Mouse (Mus musculus): ENCODE data around the gene Tfap4.
"Not testable (repeated sequence)": the region's sequence is repeated elsewhere in the genome, so short reads cannot be mapped to it uniquely, and the experiment has no call there.

Tfap4 gene

DNA sequence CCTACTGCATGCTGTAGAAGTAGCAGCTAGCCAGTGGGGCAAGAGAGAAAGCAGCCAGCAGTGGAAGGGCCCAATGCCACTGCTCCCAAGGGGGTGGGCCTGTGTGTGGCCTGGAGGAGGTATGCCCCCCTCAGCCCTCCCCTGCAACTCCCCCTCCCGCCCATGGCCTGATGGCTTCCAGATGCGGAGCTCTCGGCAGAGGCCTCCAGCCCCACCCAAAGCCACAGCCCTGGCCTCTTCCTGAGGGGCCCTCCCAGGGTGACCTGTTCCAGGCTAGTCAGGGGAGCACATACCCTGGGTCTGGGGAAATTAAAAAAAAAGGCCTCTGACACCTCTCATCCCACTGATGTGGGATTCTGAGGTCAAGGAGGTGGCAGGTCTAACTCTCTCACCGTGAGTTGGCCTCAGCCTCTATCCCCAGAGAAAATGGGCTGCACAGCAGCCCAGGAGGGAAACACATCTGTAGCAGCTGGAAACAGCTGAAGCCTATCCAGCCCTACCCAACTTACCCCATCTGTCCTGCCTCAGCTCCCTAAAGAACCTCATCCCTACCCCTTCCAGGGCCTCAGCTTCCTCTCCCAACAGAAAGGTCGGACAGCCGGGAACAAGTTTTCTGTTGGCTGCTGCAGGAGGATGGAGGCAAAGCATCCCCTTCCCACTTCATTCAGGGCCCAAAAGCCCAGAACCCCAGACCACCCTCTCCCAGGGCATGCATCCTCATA, 6.7 kb downstream of the Tfap4 start:
- peak; percentile 70 for DNase-seq (ENCODE audit: low spot score)

DNA sequence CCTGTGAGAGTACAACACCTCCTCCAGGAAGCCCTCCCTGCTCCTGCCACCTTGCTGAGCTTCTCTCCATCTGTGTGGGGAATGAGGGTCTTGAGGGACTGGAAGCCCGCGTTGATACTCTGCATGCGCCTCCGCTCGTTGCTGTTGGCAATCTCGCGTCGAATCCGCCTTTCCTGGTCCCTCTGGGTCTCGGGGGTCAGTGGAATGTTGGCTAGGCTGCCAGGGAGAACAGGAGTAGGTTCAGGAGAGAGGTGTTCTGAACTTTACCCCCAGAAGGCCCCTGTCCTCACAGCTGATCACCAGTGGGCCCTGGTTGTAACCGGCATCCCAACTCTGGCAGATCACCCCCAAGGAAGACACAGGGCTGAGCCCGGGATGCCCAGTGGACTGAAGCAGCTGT, 7.8 kb downstream of the Tfap4 start:
- DNase-seq (ENCODE audit: low spot score) = no peak

DNA sequence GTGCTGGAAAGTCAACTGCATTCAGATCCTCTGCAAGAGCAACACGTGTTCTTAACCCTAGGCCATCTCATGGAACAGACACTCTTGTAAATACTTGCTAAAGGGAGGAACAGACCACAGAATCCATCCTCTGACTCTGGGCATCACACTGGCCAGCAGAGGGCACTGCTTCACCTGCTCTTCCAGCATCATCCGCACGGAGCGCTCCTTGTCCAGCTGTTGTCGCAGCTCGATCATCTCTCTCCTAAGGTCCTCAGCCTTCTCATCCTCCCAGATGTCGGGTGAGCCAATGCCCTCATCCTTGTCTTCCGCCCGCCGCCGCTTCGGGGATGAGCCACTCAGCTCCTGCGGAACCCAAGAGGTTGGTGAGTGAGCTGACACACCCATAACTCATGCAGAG, 8.6 kb downstream of the Tfap4 start:
- peak; percentile 48 for DNase-seq (ENCODE audit: low spot score)

DNA sequence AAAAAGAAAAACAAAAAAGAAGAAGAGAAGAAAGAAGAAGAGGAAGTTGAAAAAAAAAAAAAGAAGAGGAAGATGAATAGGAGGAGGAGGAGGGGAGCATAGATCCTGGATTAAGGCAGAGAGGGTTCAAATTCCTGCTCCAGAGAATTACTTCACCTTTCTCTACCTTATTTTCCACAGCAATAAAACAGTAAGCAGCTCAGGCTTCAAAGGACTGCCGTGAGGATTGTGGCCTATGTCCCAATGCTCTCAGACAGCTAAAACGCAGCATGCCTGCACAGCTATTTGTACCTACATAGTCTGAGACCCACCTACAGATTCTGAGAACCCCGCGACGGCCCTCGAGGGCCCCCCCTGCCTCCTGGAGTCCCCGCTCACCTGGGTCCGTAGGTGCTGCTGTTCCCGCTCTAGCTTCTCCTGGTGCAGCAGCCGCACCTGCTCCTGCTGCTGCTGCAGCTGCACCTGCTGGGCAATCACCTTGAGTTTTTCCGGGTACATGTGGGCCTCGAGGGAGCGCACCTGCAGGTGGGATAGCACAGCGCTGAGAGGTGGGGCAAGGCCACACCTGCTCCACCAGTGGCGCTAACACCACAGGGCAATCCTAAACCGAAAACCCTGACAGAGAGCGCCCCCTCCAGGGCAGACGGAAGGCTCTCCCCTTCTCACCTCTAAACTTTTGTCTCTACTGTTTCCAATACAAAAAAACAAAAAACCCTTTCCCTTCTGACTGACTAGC, 10.5 kb downstream of the Tfap4 start:
- DNase-seq (ENCODE audit: low spot score) = no peak

DNA sequence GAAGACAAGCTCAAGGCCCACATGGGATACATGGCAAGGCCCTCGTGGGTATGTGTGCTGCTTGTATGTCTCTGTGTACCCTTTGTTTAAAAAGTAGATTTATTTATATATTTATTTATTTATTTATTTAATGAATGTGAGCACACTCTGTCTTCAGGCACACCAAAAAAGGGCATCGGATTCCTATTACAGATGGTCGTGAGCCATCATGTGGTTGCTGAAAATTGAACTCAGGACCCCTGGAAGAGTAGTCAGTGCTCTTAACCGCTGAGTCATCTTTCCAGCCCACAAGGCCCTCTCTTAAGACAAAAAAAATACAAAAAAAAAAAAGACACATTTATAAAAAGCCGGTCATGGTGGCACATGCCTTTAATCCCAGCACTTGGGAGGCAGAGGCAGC, 12.0 kb downstream of the Tfap4 start:
- no peak for DNase-seq (ENCODE audit: low spot score)

DNA sequence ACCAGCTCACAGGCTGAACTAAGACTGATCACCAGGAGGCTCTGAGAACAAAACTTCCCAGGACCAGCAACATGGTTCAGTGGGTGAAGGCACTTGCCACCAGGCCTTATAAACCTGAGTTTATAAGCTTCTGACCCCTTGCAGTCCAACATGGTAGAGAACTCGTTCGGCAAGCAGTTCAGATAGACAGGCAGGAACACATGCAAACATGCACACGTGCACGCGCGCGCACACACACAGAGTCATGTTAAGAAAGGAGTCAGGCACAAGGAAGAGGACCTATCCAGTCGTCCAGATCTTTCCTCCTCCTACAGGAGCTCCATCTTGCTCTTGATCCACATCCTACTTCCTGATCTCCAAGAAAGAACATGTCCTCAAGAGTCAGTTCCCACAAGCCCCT, 12.8 kb downstream of the Tfap4 start:
- no peak for DNase-seq (ENCODE audit: low spot score)

DNA sequence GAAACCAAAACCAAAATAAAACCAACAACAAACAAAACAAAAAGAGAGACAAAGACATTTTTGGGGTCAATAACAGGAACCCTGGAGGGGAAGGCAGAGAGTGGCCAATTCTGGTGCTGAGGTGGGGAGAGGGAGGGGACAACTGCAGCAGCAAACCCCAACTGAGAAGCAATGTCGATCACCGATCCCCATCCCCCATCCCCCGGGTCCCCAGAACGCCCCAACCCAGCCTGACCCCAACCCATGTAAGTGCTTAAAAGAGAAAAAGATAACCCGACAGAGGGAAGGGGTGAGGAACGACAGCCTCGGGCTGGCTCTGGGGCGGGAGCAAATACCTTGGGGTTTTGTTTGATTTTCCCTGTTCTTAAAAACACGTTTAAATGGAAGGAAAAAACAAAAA, 14.8 kb downstream of the Tfap4 start:
- no peak for DNase-seq (ENCODE audit: low spot score)

DNA sequence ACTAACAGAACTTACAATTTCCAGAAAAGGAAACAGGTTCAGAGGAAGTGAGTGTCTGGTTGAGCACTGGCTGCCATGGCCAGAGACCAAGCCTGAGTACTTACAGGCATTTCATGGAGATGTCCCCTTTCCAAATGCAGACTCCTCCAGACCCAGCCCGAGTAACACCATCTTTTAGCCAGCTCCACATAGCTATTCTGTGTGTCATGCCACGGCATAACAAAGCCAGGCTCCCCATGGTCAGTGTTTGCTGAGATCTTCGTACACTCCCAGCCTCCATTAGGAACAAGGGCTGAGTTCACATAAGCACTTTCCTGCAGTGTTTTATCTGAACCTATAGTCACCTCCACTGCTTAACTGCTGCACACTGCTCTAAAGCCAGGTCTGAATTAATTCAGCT, 16.4 kb downstream of the Tfap4 start:
- DNase-seq (ENCODE audit: low spot score) = no peak

DNA sequence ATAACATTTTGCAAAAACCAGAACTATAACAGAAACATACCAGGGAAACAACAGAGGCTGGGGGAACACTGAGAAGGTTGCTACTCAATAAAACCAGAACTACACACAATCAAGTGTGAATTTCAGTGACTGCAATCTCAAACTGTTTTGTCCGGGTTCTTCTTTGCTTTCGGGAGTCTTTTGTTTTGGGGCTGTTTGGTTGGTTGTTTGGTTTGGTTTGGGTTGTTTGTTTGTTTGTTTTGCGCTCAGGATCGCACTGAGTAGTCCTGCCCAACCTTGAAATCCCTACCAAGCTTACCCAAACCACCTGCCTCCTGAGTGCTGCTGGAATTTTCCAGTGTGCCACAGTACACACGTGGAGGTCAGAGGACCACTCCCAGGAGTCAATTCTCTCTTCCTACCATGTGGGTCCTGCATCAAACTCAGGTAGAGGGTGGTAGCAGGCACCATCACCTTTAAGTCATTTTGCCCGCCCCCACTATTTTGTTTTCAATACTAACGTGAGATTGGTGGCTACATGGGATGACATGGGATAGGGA, 17.3 kb downstream of the Tfap4 start:
- DNase-seq (ENCODE audit: low spot score) = no peak

DNA sequence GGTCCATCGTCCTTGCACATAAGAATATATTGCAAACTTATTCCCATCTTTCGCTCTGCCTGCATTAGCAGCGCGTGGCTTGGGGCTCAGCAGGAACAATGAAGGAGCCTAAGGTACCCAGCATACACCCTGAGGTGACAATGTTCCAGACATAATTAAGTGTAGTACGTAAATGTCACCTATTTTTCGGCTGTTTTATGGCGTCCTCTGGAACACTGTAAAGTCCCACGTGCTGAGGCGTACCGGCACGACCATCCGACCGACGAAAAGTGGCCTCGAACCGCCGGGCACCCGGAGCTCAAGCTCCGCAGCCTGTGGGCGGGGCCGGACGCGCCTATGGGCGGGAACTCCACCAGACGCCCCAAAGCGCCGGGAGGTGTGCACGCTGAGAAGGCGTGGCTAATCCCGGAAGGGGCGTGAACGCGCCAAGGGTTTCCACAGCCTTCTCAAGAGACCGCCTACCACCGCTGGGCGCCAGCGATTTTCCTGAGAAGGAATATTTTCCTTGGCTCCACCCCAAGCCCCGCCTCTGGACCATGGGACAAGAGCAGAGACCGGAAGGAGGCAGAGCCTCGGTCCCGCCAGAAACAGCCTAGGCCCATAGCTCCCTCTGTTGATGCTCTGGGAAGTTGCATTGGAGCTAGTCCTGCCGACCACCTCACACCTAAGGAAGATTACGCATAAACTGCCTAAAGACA, 18.0 kb downstream of the Tfap4 start, which contains the start of gene Srl:
Gene Srl (minus strand): TSS at position 316 of the 698 bp plus-strand sequence.
- peak; percentile 99 for DNase-seq (ENCODE audit: low spot score)

DNA sequence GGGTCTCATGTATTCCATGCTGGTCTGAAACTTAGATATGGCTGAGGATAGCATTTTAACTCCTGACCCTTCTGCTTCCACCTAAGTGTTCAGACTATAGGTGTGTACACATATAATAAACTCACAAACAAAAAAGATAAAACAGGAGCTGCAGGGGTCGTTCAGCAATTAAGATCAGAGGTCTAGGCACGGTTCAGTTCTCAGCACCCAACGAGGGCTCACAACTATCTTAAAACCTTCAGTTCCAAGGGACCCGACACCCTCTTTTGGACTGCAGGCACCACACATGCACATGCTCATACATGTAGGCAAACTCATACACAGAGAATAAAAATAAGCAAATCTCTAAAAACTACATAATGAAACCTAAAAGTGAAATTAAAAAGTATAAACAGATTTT, 18.6 kb downstream of the Tfap4 start:
- DNase-seq (ENCODE audit: low spot score) = no peak

DNA sequence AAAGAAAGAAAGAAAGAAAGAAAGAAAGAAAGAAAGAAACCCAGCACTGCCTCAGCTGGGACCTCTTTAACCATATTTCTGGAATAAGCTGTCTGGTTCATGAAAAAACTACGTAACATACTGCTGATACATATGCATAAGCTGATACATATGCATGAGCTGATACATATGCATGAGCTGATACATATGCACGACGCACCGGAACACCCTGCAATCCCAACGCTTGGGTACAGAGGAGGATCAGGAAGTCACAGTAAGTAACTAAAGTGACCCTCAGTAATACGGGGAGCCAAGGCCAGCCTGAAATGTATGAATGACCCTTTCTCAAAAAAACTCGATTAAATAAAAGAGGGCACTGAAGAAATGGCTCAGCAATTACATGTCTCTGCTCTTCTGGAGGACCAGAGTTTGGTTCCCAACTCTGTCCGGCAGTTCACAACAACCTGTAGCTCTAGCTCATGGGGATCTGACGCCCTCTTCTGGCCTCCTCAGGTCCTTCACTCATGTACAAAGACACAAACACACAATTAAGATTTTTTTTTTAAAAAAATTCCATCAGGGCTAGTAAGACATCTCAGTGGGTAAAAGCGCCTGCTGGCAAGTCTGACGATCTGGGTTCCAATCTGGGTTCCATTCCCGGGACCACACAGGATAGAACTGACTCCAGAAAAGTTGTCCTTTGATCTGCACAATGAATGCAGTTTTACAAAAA, 19.4 kb downstream of the Tfap4 start:
- DNase-seq (ENCODE audit: low spot score) = no peak

DNA sequence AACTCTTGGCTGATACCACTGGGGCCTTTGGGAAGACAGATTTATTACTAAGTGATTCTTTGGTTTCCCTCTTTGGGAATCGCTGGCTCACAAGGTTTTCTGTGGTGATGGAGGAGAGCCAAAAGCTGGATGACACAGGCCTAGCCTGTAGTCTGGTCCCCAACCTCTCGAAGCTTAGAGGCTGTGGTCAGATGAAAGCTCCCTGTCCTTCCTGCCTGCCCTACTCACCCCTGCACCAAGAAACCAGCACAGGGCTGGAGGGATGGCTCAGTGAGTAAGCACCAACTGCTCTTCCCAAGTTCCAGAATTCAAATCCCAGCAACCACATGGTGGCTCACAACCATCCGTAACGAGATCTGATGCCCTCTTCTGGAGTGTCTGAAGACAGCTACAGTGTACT, 20.1 kb downstream of the Tfap4 start:
- DNase-seq (ENCODE audit: low spot score) = no peak

DNA sequence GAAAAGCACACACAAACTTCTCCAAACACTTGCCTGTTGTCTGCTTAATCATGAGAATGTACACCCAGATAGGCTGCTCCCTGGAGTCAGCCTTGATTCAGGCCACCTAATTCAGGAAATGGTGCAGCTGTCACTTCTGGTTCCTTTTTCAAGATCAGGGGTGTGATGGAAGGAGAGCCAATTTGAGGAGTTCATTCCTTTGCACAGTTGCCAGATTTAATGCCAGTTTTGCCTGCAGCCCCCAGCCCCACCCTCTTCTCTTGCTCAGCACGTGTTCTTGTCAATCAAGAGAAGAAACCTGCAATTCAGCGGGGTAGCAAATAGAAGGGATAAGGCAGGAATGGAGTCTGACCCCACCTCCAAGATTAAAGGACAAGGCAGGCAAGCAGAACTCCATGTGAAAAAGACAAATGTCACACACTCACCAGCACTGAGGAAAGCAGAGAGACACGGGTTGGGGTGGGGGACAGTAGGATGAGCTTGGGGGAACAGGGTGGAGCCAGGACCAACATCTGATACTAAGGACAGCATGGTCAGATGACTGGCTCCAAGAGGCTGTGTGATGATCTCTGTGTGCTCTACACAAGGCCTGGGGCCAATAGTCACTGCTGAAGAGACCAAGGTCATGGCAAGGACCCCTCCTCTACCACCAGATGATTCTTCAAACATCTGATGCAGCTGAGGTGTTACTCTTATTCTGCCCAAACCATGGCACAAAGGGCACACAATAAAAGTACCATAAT, 21.9 kb downstream of the Tfap4 start:
- DNase-seq (ENCODE audit: low spot score) = no peak

DNA sequence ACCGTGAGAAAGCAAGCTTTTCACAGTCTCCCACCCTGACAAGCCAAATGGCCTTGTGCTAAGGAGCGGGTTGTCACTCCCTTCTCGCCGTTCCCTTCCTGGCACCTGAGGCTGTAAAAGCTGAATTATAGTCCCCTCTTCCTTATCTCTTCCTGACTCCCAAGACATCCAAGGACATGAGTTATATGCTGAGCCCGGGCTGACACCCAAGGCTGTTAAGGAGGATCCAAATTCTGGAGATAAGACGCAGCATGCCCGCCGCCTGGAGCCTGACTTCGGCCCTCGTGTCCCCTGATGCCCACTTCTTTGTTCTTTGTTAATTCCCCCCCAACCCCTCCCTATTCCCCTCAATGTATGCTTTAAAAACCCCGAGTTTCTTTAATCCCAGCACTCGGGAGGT, 32.3 kb downstream of the Tfap4 start:
- not testable (repeated sequence) for DNase-seq (ENCODE audit: low spot score)

DNA sequence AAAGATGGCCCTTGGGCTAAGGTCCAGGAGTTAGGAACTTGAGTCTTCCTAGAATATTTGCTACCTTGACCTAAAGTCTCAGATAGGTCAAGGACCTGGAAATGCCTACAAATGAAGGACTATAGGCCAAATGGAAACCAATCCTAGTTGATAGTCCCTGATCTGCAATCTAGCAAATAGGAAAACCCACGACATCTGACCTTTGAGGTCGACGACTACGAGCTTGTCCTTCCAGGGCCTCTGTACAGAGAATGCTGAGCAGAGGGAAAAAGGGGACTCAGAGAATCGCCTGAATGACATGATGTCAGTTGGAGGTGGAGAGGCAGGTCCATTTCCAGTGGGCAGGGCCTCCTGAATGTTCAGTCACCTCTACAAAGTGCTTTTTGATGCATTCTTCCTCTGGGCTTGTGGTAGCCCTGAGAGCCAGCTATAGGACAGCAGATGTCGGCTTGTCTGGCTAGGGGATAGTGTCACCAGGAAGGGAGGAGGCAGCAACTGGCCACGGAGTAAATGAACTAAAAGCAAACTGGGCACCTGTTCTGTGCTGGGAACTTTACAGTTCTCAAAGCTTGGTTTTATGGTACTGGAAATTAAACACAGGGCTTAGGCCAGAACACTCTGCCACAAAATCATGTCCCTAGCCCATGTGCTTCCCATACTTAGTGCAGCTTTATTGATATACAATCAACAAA, 36.2 kb downstream of the Tfap4 start:
- DNase-seq (ENCODE audit: low spot score) = no peak

DNA sequence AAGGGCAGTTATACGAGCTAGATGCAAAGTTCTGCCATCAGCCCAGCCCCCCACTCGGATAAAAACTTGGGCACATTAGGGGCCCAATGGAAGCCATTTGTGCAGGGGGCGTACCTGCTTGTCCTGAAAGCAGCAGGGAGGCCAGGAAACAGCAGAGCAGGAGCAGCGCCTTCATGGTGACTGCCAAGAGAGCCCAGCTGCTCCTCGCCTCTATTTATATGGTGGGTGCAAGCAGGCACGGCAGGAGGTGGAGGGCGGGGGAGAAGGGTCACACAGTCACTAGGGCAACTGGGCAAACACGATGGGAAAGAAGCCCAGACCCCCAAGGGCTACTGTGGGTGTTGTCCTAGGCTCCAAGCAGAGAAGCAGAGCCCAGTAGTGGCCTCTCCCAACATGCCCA, 36.8 kb downstream of the Tfap4 start:
- no peak for DNase-seq (ENCODE audit: low spot score)

DNA sequence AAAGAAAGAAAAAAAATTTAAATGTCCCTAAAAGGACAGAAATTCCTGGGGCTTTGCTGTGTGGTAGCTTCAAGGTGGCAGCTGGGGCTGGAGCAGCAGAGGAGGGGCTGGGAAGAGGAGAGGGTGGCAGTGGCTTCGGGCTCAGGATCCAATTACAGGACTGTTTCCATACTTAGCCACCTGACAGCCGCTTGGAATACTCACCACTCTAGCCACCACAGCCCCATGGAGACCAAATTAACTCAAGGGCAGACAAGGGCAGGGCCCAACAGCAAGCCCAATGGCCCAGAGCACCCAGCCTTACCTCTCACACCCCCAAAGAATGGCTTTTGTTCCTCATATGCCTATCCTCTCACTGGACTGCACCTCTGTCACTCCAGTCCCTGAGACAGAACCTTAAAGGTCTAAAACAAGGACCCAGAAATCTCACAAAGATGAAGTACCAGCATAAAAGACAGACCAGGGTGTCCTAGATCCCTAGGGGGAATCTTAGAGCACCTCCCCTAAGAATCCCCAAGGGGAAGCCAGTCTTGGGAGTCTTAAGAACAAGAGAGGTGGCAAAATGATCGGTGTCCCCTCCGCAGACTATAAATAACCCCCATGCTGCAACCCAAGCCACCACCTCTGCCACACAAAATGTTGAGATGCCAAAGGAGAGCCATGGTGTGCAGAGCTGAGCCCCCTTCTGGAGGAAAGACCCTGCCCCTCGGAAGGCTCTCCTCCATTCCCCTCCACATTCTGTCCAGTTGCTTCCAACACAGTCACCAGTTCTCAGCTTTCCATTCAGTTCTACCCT, 37.7 kb downstream of the Tfap4 start:
- no peak for DNase-seq (ENCODE audit: low spot score)

DNA sequence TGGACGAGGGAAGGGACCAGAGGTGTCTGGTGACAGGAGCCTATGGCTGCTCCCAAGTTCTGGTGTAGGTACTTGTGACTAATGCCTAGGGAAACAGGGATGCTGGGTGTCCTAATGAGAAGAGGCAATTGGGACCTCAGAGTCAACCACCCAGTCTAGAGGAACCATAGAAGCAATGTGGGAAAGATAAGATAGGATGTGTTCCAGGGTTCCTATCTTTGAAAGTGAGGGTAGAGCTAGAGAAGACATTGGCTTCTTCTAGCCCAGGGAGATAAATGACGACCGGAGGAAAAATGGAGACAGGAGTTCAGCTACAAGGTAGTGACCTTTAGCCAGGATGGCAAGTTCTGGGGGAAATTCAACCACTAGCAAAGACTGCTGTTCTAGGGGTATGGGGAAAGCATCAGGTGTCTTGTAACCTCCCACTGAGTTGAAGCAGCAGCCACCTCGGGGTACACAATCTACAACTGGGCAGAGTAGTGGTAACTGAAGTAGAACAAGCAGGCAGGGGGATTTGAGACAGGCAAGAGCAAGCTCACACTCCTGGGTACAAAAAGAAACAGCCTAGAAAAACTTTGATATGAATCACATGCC, 38.5 kb downstream of the Tfap4 start:
- no peak for DNase-seq (ENCODE audit: low spot score)

DNA sequence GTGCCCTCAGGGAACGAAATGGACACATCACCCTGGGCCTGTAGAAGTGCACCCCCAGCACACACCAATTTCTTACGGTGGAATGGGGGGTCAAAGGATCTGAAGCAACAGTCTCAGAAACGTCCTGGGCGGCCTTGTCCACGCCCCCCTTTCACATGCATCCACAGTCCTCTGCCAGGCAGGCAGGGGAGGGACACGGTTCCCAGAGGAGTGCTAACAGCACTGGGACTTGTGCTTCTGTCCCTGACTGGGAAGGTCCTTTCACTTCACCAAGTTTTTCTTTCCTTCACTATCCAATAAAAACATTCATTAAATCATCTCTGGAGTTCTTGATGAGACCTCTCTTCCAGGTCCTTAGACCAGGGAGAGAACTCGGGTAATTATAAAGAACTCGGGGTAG, 39.0 kb downstream of the Tfap4 start:
- no peak for DNase-seq (ENCODE audit: low spot score)
